Mouse (Mus musculus) erythroblast, embryonic 14.5 days (primary cell): ENCODE data around the gene Dgkz.

Source experiments
- GATA1 ChIP-seq: IDR thresholded peaks from 2 replicates; pipeline ENCODE4 v1.6.1; 2012; ENCODE audit warnings: low read length, inconsistent platforms, mixed read lengths
- TAL1 ChIP-seq: IDR thresholded peaks from 3 replicates; pipeline ENCODE4 v1.6.1; 2012; ENCODE audit warnings: low read length, inconsistent platforms, mixed read lengths

- TF ChIP-seq GATA1: no peak
- TF ChIP-seq TAL1: no peak
Observed at GRCm38 (mm10) chr2:92006983-92007921, 31.6 kb upstream of the Dgkz start.
